Mouse (Mus musculus): ENCODE results near the gene Tgfb2. TPM values are rescaled to one million over a fixed set of nuclear protein-coding genes. Genes with fewer than 3 reads are reported as not detected.

The Tgfb2 gene
- total and polyA plus RNA-seq, 3 experiments, result 0.12 to 0.19 TPM; not detected in 1

DNA sequence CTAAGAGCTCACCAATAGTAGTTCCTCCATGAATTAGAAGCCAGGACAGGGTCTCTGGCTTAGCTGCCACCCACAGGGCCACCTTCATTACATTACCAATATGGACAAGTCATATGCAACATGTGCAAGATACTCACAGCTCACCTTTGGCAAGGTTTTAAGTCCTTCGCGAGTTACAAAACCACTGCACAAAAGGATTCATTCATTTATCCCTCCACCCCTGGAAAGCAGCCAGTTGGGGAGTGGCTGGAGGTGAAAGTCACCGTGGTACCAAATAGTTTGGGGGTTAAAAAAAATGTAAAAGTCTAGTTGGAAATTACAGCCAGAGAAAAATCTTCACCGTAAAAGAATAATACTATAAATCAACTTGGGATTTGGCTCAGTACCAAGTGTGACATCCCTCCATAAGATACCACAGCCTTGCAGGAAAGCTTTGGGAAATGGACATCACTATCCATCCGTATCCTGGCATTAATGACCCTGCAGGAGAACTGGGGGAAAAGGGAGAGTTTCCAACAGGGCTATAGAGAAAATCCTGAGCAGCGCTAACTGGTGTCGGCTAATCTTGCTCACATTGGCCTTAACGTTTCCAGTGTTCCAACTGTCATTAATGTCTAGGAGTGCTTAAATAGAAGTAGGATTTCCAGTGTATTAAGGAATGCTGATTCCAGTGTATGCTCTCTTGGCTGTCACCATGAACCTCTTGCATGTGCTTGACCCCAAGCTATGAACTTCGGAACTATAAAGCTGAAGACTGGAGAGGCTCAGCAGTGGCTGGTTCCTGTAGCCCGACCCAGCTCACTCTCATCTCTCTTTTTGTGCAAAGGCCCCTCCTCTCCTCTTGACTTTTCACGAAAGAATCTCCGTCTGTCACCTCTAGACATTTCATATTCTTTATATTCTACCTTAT, 68.2 kb downstream of the Tgfb2 start:
- Histone ChIP-seq H3K27ac (ENCODE audit: control insufficient read depth, low read depth, low read length) (no peak overlapping the region), H3K4me1 (ENCODE audit: control insufficient read depth in 1 of 2, insufficient read depth in 2 of 2, low read length in 2 of 2) (no peaks in the 10 kb centered on the region), H3K36me3 (ENCODE audit: control insufficient read depth in 1 of 2, insufficient read depth in 2 of 2, low read length in 2 of 2) (no peaks in the 10 kb centered on the region), H3K27me3 (ENCODE audit: control insufficient read depth in 1 of 2, insufficient read depth in 2 of 2, low read length in 2 of 2) (no peaks in the 10 kb centered on the region), H3K9me3 (replicated peaks; ENCODE audit: insufficient read depth, low read length) (no peaks in the 10 kb centered on the region), H3K4me3 (ENCODE audit: control insufficient read depth in 1 of 2, insufficient read depth in 1 of 2, low read depth in 2 of 2, low read length in 2 of 2) (no peak overlapping the region), H3K9ac (ENCODE audit: control insufficient read depth, low read depth, low read length, poor library complexity, severe bottlenecking) (no peak overlapping the region), H3K79me2 (ENCODE audit: control insufficient read depth, insufficient read depth, low read length, poor library complexity) (no peaks in the 10 kb centered on the region)
- DNase-seq (ENCODE audit: low read depth, low spot score), result no peak
- TF ChIP-seq HCFC1 (IDR thresholded peaks at IDR 0.05; ENCODE audit: low read depth, low read length), result no peak
- TF ChIP-seq POLR2A (IDR thresholded peaks at IDR 0.05; ENCODE audit: control insufficient read depth in 1 of 2, insufficient read depth in 1 of 2, low read depth in 1 of 2, low read length in 2 of 2, poor library complexity in 1 of 2), result no peak
- TF ChIP-seq JUND (IDR thresholded peaks at IDR 0.05; ENCODE audit: low read depth, low read length), result no peak
- TF ChIP-seq GABPA (IDR thresholded peaks at IDR 0.05; ENCODE audit: low read depth, low read length), result no peak
- TF ChIP-seq TCF12 (IDR thresholded peaks at IDR 0.05; ENCODE audit: low read depth, low read length), result no peak
- TF ChIP-seq ZMIZ1 (IDR thresholded peaks at IDR 0.05; ENCODE audit: low read depth, low read length), result no peak
- no peak for TF ChIP-seq KAT2A (conservative IDR thresholded peaks at IDR 0.05; ENCODE audit: low read depth, low read length)
- TF ChIP-seq SMC3 (IDR thresholded peaks at IDR 0.05; ENCODE audit: low read depth, low read length), result no peak
- no peak for TF ChIP-seq USF1 (IDR thresholded peaks at IDR 0.05; ENCODE audit: low read depth, low read length)
- no peak for TF ChIP-seq MAFK (IDR thresholded peaks at IDR 0.05; ENCODE audit: borderline replicate concordance, low read depth, low read length)
- TF ChIP-seq MYC (IDR thresholded peaks at IDR 0.05; ENCODE audit: low read depth, low read length), result no peak
- TF ChIP-seq ZKSCAN1 (IDR thresholded peaks at IDR 0.05; ENCODE audit: low read depth, low read length), result no peak

GRCm38 (mm10) chr1:186635045-186635444, 70.7 kb downstream of the Tgfb2 start:
- TF ChIP-seq ELF1 (IDR thresholded peaks at IDR 0.05; ENCODE audit: low read depth, low read length) (no peak), JUND (IDR thresholded peaks at IDR 0.05; ENCODE audit: low read depth, low read length) (no peak), POLR2A (IDR thresholded peaks at IDR 0.05; ENCODE audit: control insufficient read depth in 1 of 2, insufficient read depth in 1 of 2, low read depth in 1 of 2, low read length in 2 of 2, poor library complexity in 1 of 2) (no peak), TAL1 (IDR thresholded peaks at IDR 0.05; ENCODE audit: low read length) (no peak), EP300 (IDR thresholded peaks at IDR 0.05; ENCODE audit: low read depth in 1 of 2, low read length in 2 of 2) (no peak), SMC3 (IDR thresholded peaks at IDR 0.05; ENCODE audit: low read depth, low read length) (no peak), MYC (IDR thresholded peaks at IDR 0.05; ENCODE audit: low read depth, low read length) (no peak), SIN3A (IDR thresholded peaks at IDR 0.05; ENCODE audit: low read length) (no peak), KAT2A (conservative IDR thresholded peaks at IDR 0.05; ENCODE audit: low read depth, low read length) (no peak), MAX (IDR thresholded peaks at IDR 0.05; ENCODE audit: low read length) (no peak), MAFK (IDR thresholded peaks at IDR 0.05; ENCODE audit: borderline replicate concordance, low read depth, low read length) (no peak), TBP (IDR thresholded peaks at IDR 0.05; ENCODE audit: low read depth, low read length) (no peak)
- DNase-seq (ENCODE audit: low read depth, low spot score), result no peak

More at GRCm38 (mm10) chr1:186635045-186635444, 70.7 kb downstream of the Tgfb2 start:
- no peaks in the 10 kb centered on the region for H3K36me3 ChIP-seq (ENCODE audit: control insufficient read depth in 1 of 2, insufficient read depth in 2 of 2, low read length in 2 of 2)
- H3K79me2 ChIP-seq (ENCODE audit: control insufficient read depth, insufficient read depth, low read length, poor library complexity), result no peaks in the 10 kb centered on the region
- no peak overlapping the region for H3K27ac ChIP-seq (ENCODE audit: control insufficient read depth, low read depth, low read length)
- H3K9ac ChIP-seq (ENCODE audit: control insufficient read depth, low read depth, low read length, poor library complexity, severe bottlenecking), result no peak overlapping the region
- no peaks in the 10 kb centered on the region for H3K27me3 ChIP-seq (ENCODE audit: control insufficient read depth in 1 of 2, insufficient read depth in 2 of 2, low read length in 2 of 2)
- no peaks in the 10 kb centered on the region for H3K9me3 ChIP-seq (replicated peaks; ENCODE audit: insufficient read depth, low read length)
- no peak overlapping the region for H3K4me3 ChIP-seq (ENCODE audit: control insufficient read depth in 1 of 2, insufficient read depth in 1 of 2, low read depth in 2 of 2, low read length in 2 of 2)
- H3K4me1 ChIP-seq (ENCODE audit: control insufficient read depth in 1 of 2, insufficient read depth in 2 of 2, low read length in 2 of 2), result no peaks in the 10 kb centered on the region

All from MEL (cell line).